11 mouse cellular contexts compared by ENCODE assay signal in genomic region chr6:88712083-88712482, GRCm38 (mm10).
"Had no signal": no experiment of that assay in that cellular context is flagged by ENCODE, and none has a peak within 500 bp of the region (broad histone marks: within the 10 kb centered on the region; RNA-seq: fewer than 3 reads in every experiment).

No protein-coding gene starts in this region.

- DNase-seq: liver, postnatal 0 days; lung, adult 2 months; lung, postnatal 14 days; lung, postnatal 36 days; right cerebral cortex, postnatal 25 days; thymus, adult 18-20 months; thymus, postnatal 14 days; thymus, postnatal 36 days had no signal

- ATAC-seq: liver, postnatal 0 days; lung, postnatal 0 days; midbrain, embryonic 13.5 days; midbrain, embryonic 15.5 days had no signal
